Mouse (Mus musculus) megakaryocyte-erythroid progenitor cell, adult 5-6 weeks (primary cell): Measurements from ENCODE around the gene Pygo2. TPM values are rescaled to one million over a fixed set of nuclear protein-coding genes. Genes with fewer than 3 reads are reported as not detected.

Experiments used
- ATAC-seq: replicated peaks from 2 replicates; pipeline ENCODE4 v1.8.0; 2016; ENCODE audit warnings: mild to moderate bottlenecking, inconsistent platforms; ENCODE audit not compliant: severe bottlenecking, poor library complexity, low FRiP score, low TSS enrichment
- total RNA-seq, 2 experiments: library from RNA; stranded (forward) in 1 of 2; stranded (reverse) in 1 of 2; fragments of 200-1000, 215-1000 nt in 1 of 2; fragments of >200 nt in 1 of 2; fragmentation: Nextera tagmentation in 1 of 2; gene quantifications; 2 replicates each; pipeline ENCODE4 v1.2.3; 2014 to 2017

Pygo2 gene
- total RNA-seq (2014; fragmentation: Nextera tagmentation): 38.5 and 42.2 TPM in 2 replicates
- total RNA-seq (2017): 9.6 and 19.9 TPM in 2 replicates

- peak; percentile 91 for ATAC-seq
These were observed at the start of gene Pygo2 for GRCm38 (mm10) chr3:89430171-89431159. Gene Pygo2, plus strand, starts transcription at chr3:89430214.

- ATAC-seq: no peak
These were observed 49.7 kb upstream of the Pygo2 start for GRCm38 (mm10) chr3:89380291-89380690.

GRCm38 (mm10) chr3:89380711-89381110 lies 49.3 kb upstream of the Pygo2 start:
- ATAC-seq: no peak

GRCm38 (mm10) chr3:89381233-89381632 lies 48.8 kb upstream of the Pygo2 start:
- ATAC-seq: no peak

- no peak for ATAC-seq
These were observed 47.8 kb upstream of the Pygo2 start for GRCm38 (mm10) chr3:89382033-89382882.

- no peak for ATAC-seq
These were observed 47.1 kb upstream of the Pygo2 start for GRCm38 (mm10) chr3:89382950-89383349.

GRCm38 (mm10) chr3:89383651-89384255 lies 46.3 kb upstream of the Pygo2 start:
- ATAC-seq: no peak

- no peak for ATAC-seq
These were observed 45.5 kb upstream of the Pygo2 start for GRCm38 (mm10) chr3:89384331-89385076.

GRCm38 (mm10) chr3:89385451-89385850 lies 44.6 kb upstream of the Pygo2 start:
- ATAC-seq: no peak

- no peak for ATAC-seq
These were observed 43.3 kb upstream of the Pygo2 start for GRCm38 (mm10) chr3:89386438-89387420.

- ATAC-seq: no peak
These were observed 42.4 kb upstream of the Pygo2 start for GRCm38 (mm10) chr3:89387632-89388031.

GRCm38 (mm10) chr3:89388134-89388881 lies 41.7 kb upstream of the Pygo2 start:
- peak; percentile 64 for ATAC-seq

GRCm38 (mm10) chr3:89388901-89389740 lies 40.9 kb upstream of the Pygo2 start:
- no peak for ATAC-seq

GRCm38 (mm10) chr3:89390111-89390515 lies 39.9 kb upstream of the Pygo2 start:
- no peak for ATAC-seq

GRCm38 (mm10) chr3:89390699-89391662 lies 39.0 kb upstream of the Pygo2 start:
- ATAC-seq: no peak
